Mouse (Mus musculus) hindbrain, embryonic 14.5 days (tissue): ENCODE measurements around the gene Ppfia1. TPM values are rescaled to one million over a fixed set of nuclear protein-coding genes. Genes with fewer than 3 reads are reported as not detected.

Experiments used
- ATAC-seq: fragments of 200-750 bp; cut with Nextera tagmentation; 2 replicates; pipeline ENCODE4 v1.8.0; 2017; ENCODE audit warnings: moderate number of reproducible peaks, mild to moderate bottlenecking, moderate TSS enrichment, moderate library complexity; ENCODE audit not compliant: low FRiP score
- DNase-seq: peaks from one replicate; pipeline ENCODE4 v3.0.0-alpha.2; 2015; ENCODE audit warnings: low spot score
- H3K27ac ChIP-seq: fragments of 300-500 bp; sonication (generic); 2 replicates; pipeline ENCODE4 v1.5.1; 2014; ENCODE audit warnings: mild to moderate bottlenecking, moderate library complexity
- H3K27me3 ChIP-seq: fragments of 300-500 bp; sonication (generic); 2 replicates; pipeline ENCODE4 v1.6.1; 2014; ENCODE audit warnings: mild to moderate bottlenecking, low read length, mixed read lengths; ENCODE audit not compliant: control insufficient read depth, insufficient read depth
- H3K36me3 ChIP-seq: fragments of 300-500 bp; sonication (generic); replicated peaks from 2 replicates; pipeline ENCODE4 v1.6.1; 2014; ENCODE audit not compliant: control insufficient read depth, insufficient read depth
- H3K4me1 ChIP-seq: fragments of 300-500 bp; sonication (generic); replicated peaks from 2 replicates; pipeline ENCODE4 v1.6.1; 2014; ENCODE audit warnings: antibody characterized with exemption, low read length, mixed read lengths; ENCODE audit not compliant: control insufficient read depth, insufficient read depth
- H3K4me2 ChIP-seq: fragments of 300-500 bp; sonication (generic); replicated peaks from 2 replicates; pipeline ENCODE4 v1.6.1; 2014; ENCODE audit warnings: mild to moderate bottlenecking, moderate library complexity
- H3K4me3 ChIP-seq: fragments of 300-500 bp; sonication (generic); replicated peaks from 2 replicates; pipeline ENCODE4 v1.5.1; 2014; ENCODE audit warnings: mild to moderate bottlenecking, low read length
- H3K9ac ChIP-seq: fragments of 300-500 bp; sonication (generic); 2 replicates; pipeline ENCODE4 v1.6.1; 2014
- H3K9me3 ChIP-seq: fragments of 300-500 bp; sonication (generic); 2 replicates; pipeline ENCODE4 v1.6.1; 2016; ENCODE audit warnings: low read length; ENCODE audit not compliant: control insufficient read depth
- WGBS: fragments of 180-500 bp; shearing (Covaris S2); extraction: QIAGEN DNeasy Blood & Tissue Kit; methylation state at CpG from one replicate; pipeline ENCODE4 v1.1.7; 2014; 5-methylcytosine and 5-hydroxymethylcytosine counted together
- polyA plus RNA-seq: library from polyadenylated mRNA; unstranded; fragments of >200 nt; fragmentation: Nextera tagmentation; extraction: Ambion mirVana; gene quantifications from 2 replicates; pipeline ENCODE4 v1.2.1, GENCODE M21; 2014

Gene Ppfia1
- polyA plus RNA-seq, 1 experiment from 2014 or later = 26.0 TPM

GRCm38 (mm10) chr7:144519852-144520251 lies 33.7 kb downstream of the Ppfia1 start:
- H3K9ac ChIP-seq = no peak overlapping the region
- no peaks in the 10 kb centered on the region for H3K4me1 ChIP-seq
- no peak overlapping the region for H3K27ac ChIP-seq
- H3K4me3 ChIP-seq = no peak overlapping the region
- H3K36me3 ChIP-seq = peaks cover 50% of the 10 kb centered on the region
- H3K9me3 ChIP-seq = no peaks in the 10 kb centered on the region
- no peaks in the 10 kb centered on the region for H3K27me3 ChIP-seq
- 96% methylated on average over 5 of the region's 5 CpGs for WGBS
- no peak overlapping the region for H3K4me2 ChIP-seq
- ATAC-seq (no peak), DNase-seq (no peak)

- Histone ChIP-seq H3K9me3 (no peaks in the 10 kb centered on the region), H3K4me2 (no peak overlapping the region), H3K27me3 (no peaks in the 10 kb centered on the region), H3K4me1 (no peaks in the 10 kb centered on the region), H3K4me3 (no peak overlapping the region), H3K36me3 (peaks cover 82% of the 10 kb centered on the region), H3K9ac (no peak overlapping the region), H3K27ac (no peak overlapping the region)
- no peak for ATAC-seq
- no peak for DNase-seq
- 86% methylated on average over 5 of the region's 5 CpGs for WGBS
These were observed 36.8 kb downstream of the Ppfia1 start for GRCm38 (mm10) chr7:144516711-144517110.

GRCm38 (mm10) chr7:144509090-144509489 lies 44.4 kb downstream of the Ppfia1 start:
- no peak for ATAC-seq
- WGBS = 95% methylated on average over 4 of the region's 4 CpGs

GRCm38 (mm10) chr7:144506807-144507206 lies 46.7 kb downstream of the Ppfia1 start:
- DNase-seq (no peak), ATAC-seq (no peak)
- Histone ChIP-seq H3K4me2 (no peak overlapping the region), H3K9me3 (no peaks in the 10 kb centered on the region), H3K4me3 (no peak overlapping the region), H3K9ac (no peak overlapping the region), H3K27ac (no peak overlapping the region), H3K36me3 (peaks cover 100% of the 10 kb centered on the region), H3K27me3 (no peaks in the 10 kb centered on the region), H3K4me1 (no peaks in the 10 kb centered on the region)
- 96% methylated on average over 1 of the region's 1 CpGs for WGBS

More at GRCm38 (mm10) chr7:144509090-144509489, 44.4 kb downstream of the Ppfia1 start:
- no peak overlapping the region for H3K9ac ChIP-seq
- no peak overlapping the region for H3K4me3 ChIP-seq
- no peaks in the 10 kb centered on the region for H3K27me3 ChIP-seq
- H3K4me1 ChIP-seq = no peaks in the 10 kb centered on the region
- H3K27ac ChIP-seq = no peak overlapping the region
- H3K9me3 ChIP-seq = no peaks in the 10 kb centered on the region
- no peak overlapping the region for H3K4me2 ChIP-seq
- DNase-seq = no peak
- peaks cover 100% of the 10 kb centered on the region for H3K36me3 ChIP-seq

- Histone ChIP-seq H3K9me3 (no peaks in the 10 kb centered on the region), H3K4me1 (no peaks in the 10 kb centered on the region), H3K27me3 (no peaks in the 10 kb centered on the region), H3K9ac (no peak overlapping the region), H3K27ac (no peak overlapping the region), H3K4me3 (no peak overlapping the region), H3K36me3 (peaks cover 98% of the 10 kb centered on the region), H3K4me2 (no peak overlapping the region)
- DNase-seq (no peak), ATAC-seq (no peak)
- WGBS = 90% methylated on average over 4 of the region's 4 CpGs
These were observed 49.6 kb downstream of the Ppfia1 start for GRCm38 (mm10) chr7:144503959-144504358.

GRCm38 (mm10) chr7:144492931-144493330 lies 60.6 kb downstream of the Ppfia1 start:
- Histone ChIP-seq H3K27ac (no peak overlapping the region), H3K9ac (no peak overlapping the region), H3K4me1 (no peaks in the 10 kb centered on the region), H3K4me3 (no peak overlapping the region), H3K27me3 (no peaks in the 10 kb centered on the region), H3K36me3 (peaks cover 98% of the 10 kb centered on the region), H3K4me2 (no peak overlapping the region), H3K9me3 (no peaks in the 10 kb centered on the region)
- no peak for DNase-seq
- 91% methylated on average over 1 of the region's 1 CpGs for WGBS
- no peak for ATAC-seq

GRCm38 (mm10) chr7:144490201-144490873 lies 63.2 kb downstream of the Ppfia1 start:
- Histone ChIP-seq H3K4me2 (no peak overlapping the region), H3K9ac (no peak overlapping the region), H3K27me3 (no peaks in the 10 kb centered on the region), H3K4me1 (no peaks in the 10 kb centered on the region), H3K27ac (no peak overlapping the region), H3K4me3 (no peak overlapping the region), H3K9me3 (no peaks in the 10 kb centered on the region), H3K36me3 (peaks cover 90% of the 10 kb centered on the region)
- DNase-seq (no peak), ATAC-seq (no peak)
- WGBS = 93% methylated on average over 8 of the region's 8 CpGs

- no peak overlapping the region for H3K4me2 ChIP-seq
- H3K27me3 ChIP-seq = no peaks in the 10 kb centered on the region
- H3K9me3 ChIP-seq = no peaks in the 10 kb centered on the region
- H3K9ac ChIP-seq = no peak overlapping the region
- DNase-seq (no peak), ATAC-seq (no peak)
- WGBS = 87% methylated on average over 6 of the region's 6 CpGs
- no peak overlapping the region for H3K4me3 ChIP-seq
- no peaks in the 10 kb centered on the region for H3K4me1 ChIP-seq
- no peak overlapping the region for H3K27ac ChIP-seq
- H3K36me3 ChIP-seq = peaks cover 90% of the 10 kb centered on the region
These were observed 64.3 kb downstream of the Ppfia1 start for GRCm38 (mm10) chr7:144489067-144489774.

GRCm38 (mm10) chr7:144480314-144480713 lies 73.2 kb downstream of the Ppfia1 start:
- Histone ChIP-seq H3K4me1 (no peaks in the 10 kb centered on the region), H3K27ac (no peak overlapping the region), H3K4me2 (no peak overlapping the region), H3K4me3 (no peak overlapping the region), H3K9me3 (no peaks in the 10 kb centered on the region), H3K27me3 (no peaks in the 10 kb centered on the region), H3K9ac (no peak overlapping the region), H3K36me3 (peaks cover 83% of the 10 kb centered on the region)
- ATAC-seq (no peak), DNase-seq (no peak)
